Mouse (Mus musculus) monocyte, adult 5-6 weeks (primary cell): Measurements from ENCODE around the gene Kiz. TPM values are rescaled to one million over a fixed set of nuclear protein-coding genes. Genes with fewer than 3 reads are reported as not detected.

Experiments used
- ATAC-seq: fragments of 153-309, 156-312 bp; replicated peaks from 2 replicates; pipeline ENCODE4 v1.8.0; 2017; ENCODE audit warnings: mild to moderate bottlenecking; ENCODE audit not compliant: low TSS enrichment, insufficient number of reproducible peaks, severe bottlenecking, poor library complexity, low FRiP score
- total RNA-seq: library from RNA; stranded (forward); fragments of 200-1000, 200-491, 200-594 nt; gene quantifications from 3 replicates; pipeline ENCODE4 v1.2.3, GENCODE M21; 2017

Kiz gene
- 28.7 to 31.7 TPM (median 30.8 TPM) in 3 replicates for total RNA-seq

DNA sequence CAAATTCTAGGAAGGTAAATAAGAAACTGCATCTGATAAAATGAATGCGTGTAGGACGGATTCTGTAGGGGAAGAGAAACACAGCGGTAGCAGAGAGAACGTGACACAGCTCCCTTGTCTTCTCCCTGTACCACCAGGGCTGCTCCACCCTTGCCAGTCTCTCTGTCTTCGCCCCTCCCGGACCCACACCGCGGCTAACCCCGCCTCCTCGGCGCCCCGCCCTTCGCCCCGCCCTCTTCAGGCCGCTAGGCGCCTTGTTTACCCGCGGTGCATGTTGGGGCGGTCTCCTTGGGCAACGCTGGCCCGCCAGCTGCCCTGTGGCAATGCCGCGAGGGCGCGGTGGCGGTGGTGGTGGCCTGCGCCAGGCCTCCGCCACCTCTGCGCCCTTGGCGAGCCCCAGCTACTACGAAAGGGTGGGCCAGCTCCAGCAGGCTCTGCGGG, at the start of gene Kiz:
Gene Kiz (plus strand): TSS at position 266 of the 441 bp plus-strand sequence.
- ATAC-seq: peak; percentile 92

- no peak for ATAC-seq
Measured at GRCm38 (mm10) chr2:146809706-146810256, 45.9 kb upstream of the Kiz start.

GRCm38 (mm10) chr2:146810695-146811094, 45.0 kb upstream of the Kiz start:
- no peak for ATAC-seq

DNA sequence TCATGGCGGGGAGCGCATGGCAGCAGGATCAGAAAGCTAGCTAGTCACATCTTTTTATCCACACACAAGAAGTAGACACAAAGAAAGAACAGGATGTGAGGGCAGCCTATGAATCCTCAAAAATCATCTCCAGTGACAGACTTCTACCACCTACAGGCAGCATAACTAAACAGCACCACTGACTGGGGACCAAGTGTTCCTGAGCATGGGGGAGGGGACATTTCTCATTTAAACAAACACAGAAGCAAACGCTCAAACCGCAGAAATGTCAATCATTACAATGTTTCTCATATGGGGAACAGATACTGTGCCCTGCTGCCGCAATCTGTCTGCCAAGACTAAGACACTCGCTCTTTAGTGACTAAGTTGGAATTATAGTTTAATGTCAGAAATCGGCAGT, 40.7 kb upstream of the Kiz start:
- no peak for ATAC-seq

- ATAC-seq: no peak
Measured at GRCm38 (mm10) chr2:146819065-146819464, 36.6 kb upstream of the Kiz start.

- ATAC-seq: no peak
Measured at GRCm38 (mm10) chr2:146823483-146823951, 32.1 kb upstream of the Kiz start.

- ATAC-seq: no peak
Measured at GRCm38 (mm10) chr2:146824043-146824442, 31.6 kb upstream of the Kiz start.

GRCm38 (mm10) chr2:146828006-146828405, 27.7 kb upstream of the Kiz start:
- ATAC-seq: no peak

DNA sequence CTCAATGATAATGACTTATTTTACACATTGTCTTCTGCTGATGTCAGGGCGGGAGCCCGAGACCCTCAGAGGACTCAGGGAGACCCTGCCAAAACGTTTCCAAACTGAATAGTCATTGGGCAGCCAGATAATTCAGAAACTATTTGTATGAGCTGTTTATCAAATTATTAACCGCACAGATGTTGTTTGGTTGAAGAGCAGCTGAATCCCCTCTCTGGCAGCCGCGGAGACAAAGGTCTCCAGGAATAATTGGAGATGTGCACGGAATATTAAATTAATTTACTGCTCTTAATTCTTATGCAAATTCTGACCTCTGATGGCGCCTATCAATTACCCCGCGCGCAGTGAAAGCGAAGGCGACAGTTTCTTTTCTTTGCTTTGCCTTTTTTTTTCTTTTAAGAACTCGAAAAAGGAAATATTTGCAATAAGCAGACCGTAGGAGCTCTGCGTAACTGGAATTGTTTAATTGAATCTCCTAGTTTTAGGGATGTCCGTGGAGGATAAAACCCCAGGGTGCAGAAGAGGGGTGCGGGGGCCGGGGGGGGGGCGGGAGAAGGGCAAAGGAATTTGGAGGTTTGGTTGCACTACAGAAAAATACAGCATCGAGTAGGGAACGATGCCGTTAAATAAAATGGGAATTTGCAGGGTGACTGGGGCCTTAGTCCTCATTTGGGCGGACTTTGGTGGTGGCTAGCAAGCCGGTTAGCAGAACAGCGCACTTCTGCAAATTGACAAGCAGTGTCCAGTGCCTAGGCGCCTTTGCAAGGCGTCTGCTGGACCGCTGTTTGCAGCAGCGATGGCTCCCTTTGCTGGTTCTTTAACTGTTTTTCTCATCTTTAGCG, 22.2 kb upstream of the Kiz start:
- no peak for ATAC-seq

GRCm38 (mm10) chr2:146834064-146834313, 21.7 kb upstream of the Kiz start:
- ATAC-seq: no peak

DNA sequence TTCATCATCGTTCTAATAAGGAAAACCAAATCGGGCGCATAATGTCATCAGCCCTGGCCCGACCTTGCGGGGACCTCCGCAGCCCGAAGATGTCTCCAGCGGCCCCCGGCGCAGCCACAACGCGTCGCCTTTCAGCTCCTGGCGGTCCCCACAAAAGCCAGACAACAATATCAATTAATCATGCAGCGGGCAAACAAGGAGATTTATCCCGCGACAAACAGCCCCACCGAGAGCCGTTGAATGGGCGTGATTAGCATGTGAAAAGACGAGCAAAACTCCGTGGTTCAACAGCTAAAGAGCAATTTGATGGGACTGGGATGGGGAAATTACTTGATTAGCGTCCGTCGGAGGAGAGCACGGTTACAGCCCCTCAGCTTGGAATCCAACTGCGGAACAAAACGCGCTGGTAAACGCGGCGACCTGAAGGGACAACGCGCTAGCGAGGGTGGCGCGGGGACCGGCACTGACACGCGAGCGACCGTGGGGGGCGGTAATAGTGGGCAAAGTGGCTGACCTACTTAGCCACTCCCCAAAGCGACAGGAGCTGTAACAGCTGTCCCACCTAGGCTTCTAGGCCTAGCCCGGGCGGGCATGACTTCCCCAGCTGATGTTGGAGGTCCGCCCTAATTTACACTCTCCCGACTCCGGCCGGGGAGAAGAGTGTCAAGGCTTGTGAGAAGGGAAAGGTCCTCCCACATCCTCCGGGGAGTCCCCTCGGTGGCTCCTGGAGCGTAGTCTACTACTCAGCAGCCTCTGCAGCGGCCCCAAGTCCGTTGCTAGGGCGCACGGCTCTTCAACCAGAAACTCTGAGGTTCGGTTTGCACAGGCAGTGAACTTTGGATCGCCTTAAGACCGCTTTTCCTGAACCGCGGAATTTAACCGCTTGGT, 21.1 kb upstream of the Kiz start:
- ATAC-seq: no peak

DNA sequence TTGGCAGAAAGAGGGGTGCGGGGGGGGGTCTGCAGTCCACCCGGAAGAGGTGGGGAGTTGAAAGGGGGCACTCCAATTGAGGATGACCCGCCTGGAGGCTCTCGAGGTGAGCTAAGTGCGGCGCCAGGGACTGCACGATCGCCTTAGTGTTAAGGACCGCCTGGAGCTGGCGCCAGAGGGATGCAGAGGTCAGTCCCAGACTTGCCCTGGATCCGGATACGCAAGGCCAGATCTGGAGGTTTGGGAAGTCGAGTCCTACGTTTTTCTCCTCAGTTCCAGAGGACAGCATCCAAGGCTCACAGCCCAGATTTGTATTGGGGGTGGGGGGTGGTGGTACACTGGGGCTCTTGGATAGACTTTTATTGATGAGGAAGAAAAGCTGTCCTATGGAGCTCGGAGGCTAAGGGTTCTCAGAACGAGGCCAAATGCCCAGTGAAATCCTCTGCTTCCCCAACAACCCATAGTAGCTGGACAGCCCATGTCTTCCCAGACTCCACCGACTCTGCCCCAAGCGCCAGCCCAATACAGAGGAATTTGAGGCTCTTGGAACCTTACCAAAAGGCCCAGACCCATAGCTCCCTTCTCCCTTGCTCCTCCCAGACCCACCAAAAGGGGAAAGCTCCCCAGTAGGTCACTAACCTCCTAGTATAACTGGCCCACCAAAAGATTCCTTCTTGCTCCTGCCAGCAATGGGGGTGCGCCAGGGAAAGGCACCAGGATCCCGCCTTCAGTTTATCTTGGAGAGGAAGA, 20.2 kb upstream of the Kiz start:
- ATAC-seq: no peak

DNA sequence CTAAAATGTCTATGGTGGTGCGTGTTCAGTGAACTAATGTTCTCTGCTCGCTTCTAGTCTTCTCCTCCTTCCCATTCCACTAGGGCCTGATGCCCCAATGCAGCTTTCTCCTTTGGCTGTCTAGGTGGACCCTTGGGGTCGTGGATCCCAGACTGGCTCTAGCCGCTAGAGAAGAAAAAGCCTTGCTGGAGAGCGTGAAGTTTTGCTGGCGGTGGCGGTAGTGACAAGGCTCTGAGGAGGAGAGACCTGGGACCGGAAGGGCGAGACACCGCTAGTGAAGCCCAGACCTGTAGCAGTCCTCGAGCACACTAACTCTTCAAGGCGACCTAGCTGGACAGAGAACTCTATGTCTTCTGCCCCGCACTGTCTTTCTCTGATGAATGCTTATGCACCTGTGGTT, 19.4 kb upstream of the Kiz start:
- ATAC-seq: no peak

GRCm38 (mm10) chr2:146836871-146837550, 18.7 kb upstream of the Kiz start:
- no peak for ATAC-seq

DNA sequence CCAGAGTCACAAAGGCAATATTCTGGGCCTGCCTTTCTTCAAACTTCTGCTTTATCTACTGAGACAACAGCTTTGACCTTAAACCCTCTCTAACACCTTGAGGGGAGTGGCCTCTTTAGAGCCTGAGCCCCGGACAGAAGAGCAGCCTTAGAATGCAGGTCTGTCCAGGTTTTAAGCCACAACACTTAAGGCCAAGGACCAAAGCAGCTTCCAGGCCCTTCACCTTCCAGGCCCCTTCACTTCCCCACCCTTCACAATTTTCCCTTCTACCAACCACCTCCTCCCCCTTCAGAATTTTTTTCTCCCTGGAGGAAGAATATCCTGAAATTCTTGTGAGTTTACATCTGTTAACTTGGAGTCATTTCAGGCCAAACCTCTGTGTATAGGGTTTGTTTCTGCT, 18.0 kb upstream of the Kiz start:
- ATAC-seq: no peak

DNA sequence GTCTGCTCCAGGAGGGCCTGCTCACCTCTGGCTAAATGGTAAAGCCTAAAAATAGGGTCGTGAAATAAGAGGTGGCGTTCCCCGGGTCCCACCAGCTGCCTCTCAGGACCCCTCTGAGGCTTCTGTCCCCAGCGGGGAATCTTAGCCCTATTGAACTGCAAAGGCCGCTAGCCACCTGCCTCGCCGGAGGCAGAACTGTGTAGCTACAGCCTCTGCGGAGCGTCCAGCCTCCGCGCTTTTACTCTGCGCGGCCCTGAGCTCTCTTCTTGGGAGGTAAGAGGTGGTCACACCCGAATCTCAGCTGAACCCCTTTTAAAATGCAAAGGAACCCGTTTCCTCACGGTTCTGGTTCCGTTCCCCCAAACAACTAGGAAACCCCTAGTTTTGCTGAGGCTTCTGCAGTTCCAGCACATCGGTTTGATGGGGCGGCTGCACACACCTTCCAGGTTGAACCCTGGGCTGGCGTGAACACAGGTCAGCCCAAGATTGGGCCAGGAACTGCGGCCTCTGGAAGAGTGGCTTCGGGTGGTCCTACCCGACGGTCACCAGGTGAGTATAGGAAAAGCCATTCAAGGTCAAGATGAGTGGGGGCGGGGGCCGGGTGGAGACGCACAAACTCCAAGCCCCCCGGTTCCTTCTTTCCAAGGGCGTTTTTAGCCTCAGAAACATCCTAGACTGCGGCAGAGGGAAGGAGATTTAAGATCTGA, 16.9 kb upstream of the Kiz start:
- ATAC-seq: no peak

GRCm38 (mm10) chr2:146839303-146840030, 16.2 kb upstream of the Kiz start:
- no peak for ATAC-seq
